Mouse (Mus musculus) neural tube, embryonic 14.5 days (tissue): ENCODE measurements at regions not wholly inside any gene's neighbourhood (a gene's known extent, or its start where the extent isn't known, plus 50 kb on each side); places are given as distances from the start of the nearest gene placed in this dataset.

Experiments
- ATAC-seq: fragments of 200-750 bp; cut with Nextera tagmentation; 2 replicates; pipeline ENCODE4 v1.8.0; 2017; ENCODE audit warnings: low read depth, mild to moderate bottlenecking, moderate TSS enrichment, moderate library complexity
- H3K27ac ChIP-seq: fragments of 300-500 bp; sonication (generic); 2 replicates; pipeline ENCODE4 v1.5.1; 2014; ENCODE audit warnings: low read depth, mild to moderate bottlenecking, control low read depth, low read length, moderate library complexity, mixed read lengths
- H3K27me3 ChIP-seq: fragments of 300-500 bp; sonication (generic); 2 replicates; pipeline ENCODE4 v1.6.1; 2014; ENCODE audit warnings: low read length; ENCODE audit not compliant: control insufficient read depth, insufficient read depth
- H3K36me3 ChIP-seq: fragments of 300-500 bp; sonication (generic); 2 replicates; pipeline ENCODE4 v1.6.1; 2014; ENCODE audit warnings: low read length, mixed read lengths; ENCODE audit not compliant: control insufficient read depth, insufficient read depth
- H3K4me1 ChIP-seq: fragments of 300-500 bp; sonication (generic); 2 replicates; pipeline ENCODE4 v1.6.1; 2014; ENCODE audit warnings: low read length; ENCODE audit not compliant: control insufficient read depth, insufficient read depth
- H3K4me2 ChIP-seq: fragments of 300-500 bp; sonication (generic); 2 replicates; pipeline ENCODE4 v1.6.1; 2014; ENCODE audit warnings: mild to moderate bottlenecking, low read depth, low read length, control low read depth
- H3K4me3 ChIP-seq: fragments of 300-500 bp; sonication (generic); 2 replicates; pipeline ENCODE4 v1.5.1; 2014; ENCODE audit warnings: low read depth, low read length, control low read depth, mixed read lengths
- H3K9ac ChIP-seq: fragments of 300-500 bp; sonication (generic); replicated peaks from 2 replicates; pipeline ENCODE4 v1.6.1; 2014; ENCODE audit warnings: low read depth, mild to moderate bottlenecking, control low read depth, low read length, mixed read lengths
- H3K9me3 ChIP-seq: fragments of 300-500 bp; sonication (generic); 2 replicates; pipeline ENCODE4 v1.6.1; 2016; ENCODE audit warnings: low read length; ENCODE audit not compliant: control insufficient read depth
- WGBS: fragments of 180-500 bp; shearing (Covaris S2); extraction: QIAGEN DNeasy Blood & Tissue Kit; methylation state at CpG from one replicate; pipeline ENCODE4 v1.1.7; 2014; 5-methylcytosine and 5-hydroxymethylcytosine counted together

DNA sequence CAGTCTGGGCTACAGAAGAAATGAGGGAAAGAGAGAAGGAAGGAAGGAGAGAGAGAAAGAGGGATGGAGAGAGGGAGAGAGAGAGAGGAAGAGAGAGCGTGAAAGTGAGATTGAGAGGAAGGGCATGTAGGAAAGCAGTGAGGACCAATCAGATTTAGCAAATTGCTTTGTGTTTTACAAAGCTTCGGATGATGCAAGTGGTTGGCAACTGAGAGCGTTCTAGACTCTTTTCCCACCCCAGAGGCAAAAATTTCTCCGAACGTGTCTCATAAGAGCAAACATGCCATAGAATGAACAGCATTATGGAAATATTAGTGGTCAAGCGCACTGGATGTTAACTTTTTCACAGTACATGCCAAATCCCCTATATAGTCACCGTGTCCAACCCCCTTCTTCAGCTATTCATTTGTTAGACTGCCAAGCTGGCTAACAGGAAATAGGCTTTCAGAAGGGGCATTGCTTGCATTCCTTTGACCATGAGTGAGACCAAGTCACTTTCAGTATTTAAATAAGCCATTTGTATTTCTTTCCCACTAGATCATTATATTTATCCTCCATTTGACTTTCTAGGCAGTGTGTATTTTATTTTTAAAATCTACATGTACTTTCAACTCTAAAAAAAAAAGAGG lies 139.7 kb upstream of the Foxa2 start:
- Histone ChIP-seq H3K9ac (no peak overlapping the region), H3K9me3 (no peaks in the 10 kb centered on the region), H3K4me2 (no peak overlapping the region), H3K36me3 (no peaks in the 10 kb centered on the region), H3K4me1 (no peaks in the 10 kb centered on the region), H3K27ac (no peak overlapping the region), H3K4me3 (no peak overlapping the region), H3K27me3 (no peaks in the 10 kb centered on the region)
- no peak for ATAC-seq
- 91% methylated on average over 7 of the region's 7 CpGs for WGBS

DNA sequence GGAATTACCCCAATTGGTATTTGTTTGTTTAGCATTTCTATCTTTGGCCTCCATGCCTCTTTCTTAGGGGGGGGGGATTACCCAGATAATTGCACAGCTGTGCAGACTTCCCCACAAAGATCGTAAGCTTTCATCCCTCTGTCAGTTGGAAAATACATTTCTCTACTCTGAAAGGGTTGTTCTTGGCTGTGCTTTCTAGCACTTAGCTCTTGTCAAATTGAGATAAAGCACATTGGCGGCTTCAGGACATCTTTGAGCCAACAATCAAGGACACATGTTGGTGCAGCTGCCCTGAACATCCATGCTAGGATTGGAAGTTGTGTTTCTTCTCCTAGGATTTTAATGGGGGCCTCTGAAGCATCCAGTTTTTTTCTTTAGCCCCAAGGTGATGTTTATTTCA lies 142.1 kb upstream of the Foxa2 start:
- ATAC-seq, result no peak
- H3K9me3 ChIP-seq, result no peaks in the 10 kb centered on the region
- H3K36me3 ChIP-seq, result no peaks in the 10 kb centered on the region
- H3K4me3 ChIP-seq, result no peak overlapping the region
- WGBS, result 74% methylated on average over 2 of the region's 2 CpGs
- no peak overlapping the region for H3K27ac ChIP-seq
- H3K4me2 ChIP-seq, result no peak overlapping the region
- no peaks in the 10 kb centered on the region for H3K4me1 ChIP-seq
- H3K27me3 ChIP-seq, result no peaks in the 10 kb centered on the region
- no peak overlapping the region for H3K9ac ChIP-seq

DNA sequence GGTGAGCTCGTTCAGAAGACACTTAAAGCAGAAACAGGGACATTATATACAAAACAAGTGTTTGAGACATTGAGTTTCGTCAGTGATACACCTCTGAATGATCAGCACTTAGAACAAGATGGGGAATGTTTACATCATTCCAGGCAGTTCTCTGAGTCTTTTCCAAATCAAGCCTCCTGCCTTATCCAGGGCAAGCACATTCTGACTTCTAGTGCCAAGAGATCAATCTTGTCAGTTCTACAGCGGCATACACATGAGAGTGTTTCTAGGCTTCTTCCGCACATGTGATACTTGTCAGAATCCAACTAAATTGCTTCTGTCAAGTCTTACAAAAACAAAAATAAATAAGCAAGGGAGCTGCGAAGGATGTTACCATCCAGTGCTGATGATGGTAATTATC lies 142.5 kb upstream of the Foxa2 start:
- no peak overlapping the region for H3K27ac ChIP-seq
- H3K4me2 ChIP-seq, result no peak overlapping the region
- H3K9me3 ChIP-seq, result no peaks in the 10 kb centered on the region
- no peaks in the 10 kb centered on the region for H3K27me3 ChIP-seq
- no peak overlapping the region for H3K4me3 ChIP-seq
- H3K4me1 ChIP-seq, result no peaks in the 10 kb centered on the region
- no peaks in the 10 kb centered on the region for H3K36me3 ChIP-seq
- no peak overlapping the region for H3K9ac ChIP-seq
- WGBS, result 77% methylated on average over 5 of the region's 5 CpGs
- ATAC-seq, result no peak

DNA sequence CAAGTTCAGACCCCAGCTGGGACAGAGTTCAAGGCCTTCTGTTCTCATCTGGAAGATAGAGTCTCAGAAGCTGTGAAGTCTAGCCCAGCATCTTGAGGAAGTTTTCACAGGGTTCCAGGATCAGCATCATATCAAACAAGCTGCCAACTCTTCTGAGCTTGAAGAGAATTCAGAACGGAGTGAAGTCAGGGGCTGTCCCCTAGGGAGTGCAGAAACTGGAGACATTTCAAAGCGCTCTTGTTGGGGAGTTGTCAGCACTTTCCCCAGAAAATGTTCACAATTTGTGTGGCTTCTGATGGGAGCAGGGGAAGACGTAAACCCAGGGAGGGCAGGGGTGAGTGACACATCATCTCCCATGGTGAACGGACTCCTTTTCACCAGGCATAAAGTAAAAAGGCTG lies 146.2 kb upstream of the Foxa2 start:
- H3K4me3 ChIP-seq, result no peak overlapping the region
- no peaks in the 10 kb centered on the region for H3K9me3 ChIP-seq
- no peak overlapping the region for H3K27ac ChIP-seq
- ATAC-seq, result no peak
- no peaks in the 10 kb centered on the region for H3K36me3 ChIP-seq
- H3K4me2 ChIP-seq, result no peak overlapping the region
- WGBS, result 61% methylated on average over 4 of the region's 4 CpGs
- H3K27me3 ChIP-seq, result no peaks in the 10 kb centered on the region
- H3K4me1 ChIP-seq, result no peaks in the 10 kb centered on the region
- no peak overlapping the region for H3K9ac ChIP-seq

DNA sequence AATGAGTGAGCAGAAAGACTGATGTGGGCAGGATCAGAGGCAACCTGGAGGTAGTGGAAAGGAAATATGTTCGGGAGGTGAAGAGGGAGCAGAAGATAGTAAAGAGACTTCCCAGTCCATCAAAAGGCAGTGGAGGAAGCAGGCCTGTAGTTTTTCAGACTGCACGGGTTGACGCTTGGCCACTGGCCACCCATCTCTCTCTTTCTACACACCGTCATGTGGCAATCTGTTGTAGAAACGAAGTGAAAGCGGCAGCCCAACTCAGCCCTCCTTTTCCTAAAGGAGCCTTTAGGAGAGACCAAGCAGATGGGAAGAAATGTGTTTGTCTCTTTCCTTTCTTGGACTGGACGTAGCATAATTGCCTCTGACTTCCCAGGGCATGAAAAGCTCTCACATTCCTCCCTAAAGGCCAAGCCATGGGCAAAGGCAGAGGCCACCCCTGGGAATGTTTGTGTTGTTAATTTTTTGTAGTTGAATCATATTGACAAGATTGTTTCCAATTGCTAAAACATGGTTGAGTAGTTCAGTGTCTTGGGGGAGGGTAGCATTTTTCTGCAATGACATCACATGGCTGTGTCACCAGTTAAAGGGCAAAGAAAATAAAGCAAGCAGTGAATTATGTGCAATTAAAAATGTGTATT lies 150.7 kb upstream of the Foxa2 start:
- Histone ChIP-seq H3K9me3 (no peaks in the 10 kb centered on the region), H3K4me3 (no peak overlapping the region), H3K27ac (no peak overlapping the region), H3K36me3 (no peaks in the 10 kb centered on the region), H3K4me2 (no peak overlapping the region), H3K4me1 (no peaks in the 10 kb centered on the region), H3K9ac (no peak overlapping the region), H3K27me3 (no peaks in the 10 kb centered on the region)
- 84% methylated on average over 7 of the region's 7 CpGs for WGBS
- no peak for ATAC-seq

DNA sequence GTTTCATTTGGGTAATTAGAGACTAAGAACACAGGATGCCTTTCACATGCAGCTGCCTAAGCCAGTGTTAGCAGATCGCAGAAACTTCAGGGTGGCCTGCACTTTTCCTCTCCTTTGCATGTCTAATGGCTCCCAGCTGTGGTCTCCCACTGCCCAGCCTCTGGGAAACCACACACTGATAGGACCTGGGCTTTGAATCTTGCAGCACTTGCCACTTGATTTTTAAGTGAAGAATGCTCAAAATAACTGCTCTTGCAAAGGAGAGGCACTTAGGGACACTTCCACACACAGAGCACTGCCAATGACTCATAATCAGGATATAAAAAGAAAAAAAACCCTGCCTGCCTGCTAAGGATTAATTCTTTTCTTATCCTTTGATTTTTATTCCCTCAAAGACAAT lies 159.9 kb upstream of the Foxa2 start:
- no peak for ATAC-seq
- no peak overlapping the region for H3K4me3 ChIP-seq
- H3K4me1 ChIP-seq, result no peaks in the 10 kb centered on the region
- H3K9ac ChIP-seq, result no peak overlapping the region
- H3K27ac ChIP-seq, result no peak overlapping the region
- 35% methylated on average over 1 of the region's 1 CpGs for WGBS
- no peaks in the 10 kb centered on the region for H3K27me3 ChIP-seq
- no peaks in the 10 kb centered on the region for H3K9me3 ChIP-seq
- no peak overlapping the region for H3K4me2 ChIP-seq
- no peaks in the 10 kb centered on the region for H3K36me3 ChIP-seq

DNA sequence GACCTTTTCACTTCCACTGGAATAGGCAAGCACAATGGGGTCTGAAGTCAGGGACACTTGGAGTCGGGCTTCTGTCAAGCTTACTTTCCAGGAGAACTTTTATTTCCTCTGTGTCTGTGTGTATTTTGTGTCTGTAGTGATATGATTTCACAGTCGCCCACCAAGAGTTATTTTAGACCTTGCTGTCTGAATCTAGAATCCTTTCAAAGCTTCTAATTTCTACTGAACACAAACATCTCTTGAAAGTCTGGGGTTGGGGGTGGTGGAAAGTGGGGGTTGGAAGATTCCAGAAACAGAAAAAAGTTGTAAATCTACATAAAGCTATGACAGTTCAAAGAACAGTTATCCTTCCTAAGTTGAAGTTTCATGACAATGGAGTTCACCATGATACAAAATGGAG lies 164.0 kb upstream of the Foxa2 start:
- Histone ChIP-seq H3K36me3 (no peaks in the 10 kb centered on the region), H3K4me3 (no peak overlapping the region), H3K27me3 (no peaks in the 10 kb centered on the region), H3K4me2 (no peak overlapping the region), H3K9ac (no peak overlapping the region), H3K27ac (no peak overlapping the region), H3K9me3 (no peaks in the 10 kb centered on the region), H3K4me1 (no peaks in the 10 kb centered on the region)
- WGBS, result 76% methylated on average over 2 of the region's 2 CpGs
- ATAC-seq, result no peak

DNA sequence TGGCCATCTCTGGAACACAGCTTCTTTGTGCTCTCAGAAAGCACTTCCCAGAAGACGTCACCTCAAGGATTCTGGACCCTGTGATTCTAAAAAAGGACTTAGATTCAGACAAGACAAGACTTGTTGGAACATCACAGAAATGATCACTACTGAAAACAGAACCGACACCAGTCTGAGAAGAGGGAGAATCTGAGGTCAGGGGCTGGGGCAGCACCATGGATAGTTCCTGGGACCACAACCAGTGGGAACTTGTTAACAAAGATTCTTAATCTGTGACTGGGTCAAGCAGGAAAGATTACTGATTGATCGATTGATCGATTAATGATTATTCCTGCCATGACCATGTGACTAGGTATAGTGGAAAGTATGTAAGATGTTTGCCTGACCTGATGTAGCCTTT lies 170.4 kb upstream of the Foxa2 start:
- H3K9ac ChIP-seq, result no peak overlapping the region
- no peak overlapping the region for H3K27ac ChIP-seq
- no peak overlapping the region for H3K4me2 ChIP-seq
- H3K4me3 ChIP-seq, result no peak overlapping the region
- no peaks in the 10 kb centered on the region for H3K9me3 ChIP-seq
- no peaks in the 10 kb centered on the region for H3K27me3 ChIP-seq
- no peaks in the 10 kb centered on the region for H3K4me1 ChIP-seq
- no peaks in the 10 kb centered on the region for H3K36me3 ChIP-seq
- WGBS, result 86% methylated on average over 4 of the region's 4 CpGs
- ATAC-seq, result no peak

DNA sequence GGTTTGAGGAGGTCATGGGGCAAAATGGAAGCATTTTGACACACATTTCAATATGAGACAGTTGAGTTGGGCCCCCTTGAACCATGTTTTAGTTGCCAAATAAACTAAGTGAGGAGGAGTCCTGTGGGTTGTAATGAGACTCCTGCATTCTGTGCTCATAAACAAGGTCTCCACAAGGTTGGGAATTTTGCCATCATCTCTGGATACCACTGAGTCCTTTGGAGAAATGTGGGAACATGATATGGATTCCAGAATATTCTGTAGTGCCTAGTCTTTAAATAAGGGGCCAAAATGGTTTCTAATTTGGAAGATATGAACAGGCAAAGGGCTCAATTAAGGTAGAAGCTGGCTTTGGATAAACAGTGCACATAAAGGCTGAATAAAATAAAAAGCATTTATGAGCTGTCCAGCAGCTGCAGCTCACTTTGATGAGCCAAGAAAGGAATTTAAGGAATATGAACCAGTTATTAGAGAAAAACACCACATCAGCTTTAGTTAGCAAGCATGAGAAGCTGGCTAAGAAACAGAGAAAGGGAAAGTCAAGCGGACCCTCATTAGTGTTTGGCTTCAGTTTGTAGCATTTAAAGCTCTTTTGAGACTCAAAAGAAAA lies 161.3 kb upstream of the Sstr4 start:
- no peak for ATAC-seq
- Histone ChIP-seq H3K36me3 (no peaks in the 10 kb centered on the region), H3K9me3 (no peaks in the 10 kb centered on the region)

More for the DNA sequence above, 161.3 kb upstream of the Sstr4 start:
- no peak overlapping the region for H3K27ac ChIP-seq
- H3K4me3 ChIP-seq, result no peak overlapping the region
- no peak overlapping the region for H3K9ac ChIP-seq
- H3K4me2 ChIP-seq, result no peak overlapping the region
- WGBS, result 82% methylated on average over 1 of the region's 1 CpGs
- H3K4me1 ChIP-seq, result no peaks in the 10 kb centered on the region
- no peaks in the 10 kb centered on the region for H3K27me3 ChIP-seq
